Mouse (Mus musculus): ENCODE measurements at regions not wholly inside any gene's neighbourhood (a gene's known extent, or its start where the extent isn't known, plus 50 kb on each side); places are given as distances from the start of the nearest gene placed in this dataset.
A peak's percentile ranks its signal among the peaks of the same experiment; 100 is the strongest.

DNA sequence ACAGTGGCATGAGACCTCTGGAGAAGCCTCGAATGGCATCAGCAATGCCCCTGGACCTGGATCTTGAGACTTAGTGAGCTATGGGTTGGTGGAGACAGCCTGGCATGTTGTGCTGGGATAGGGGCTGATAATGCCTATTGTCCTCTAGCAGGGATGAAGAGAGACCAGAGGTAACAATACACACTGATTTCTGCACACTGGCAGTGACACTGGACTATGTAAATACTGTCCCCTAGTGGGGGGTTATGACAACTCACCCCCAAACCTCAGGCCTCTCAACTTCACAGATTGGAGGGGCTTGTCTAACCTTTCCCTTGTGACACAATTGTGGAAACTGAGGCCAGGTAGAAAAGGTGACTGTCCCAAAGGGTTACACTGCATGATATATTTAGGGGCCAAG is 94.9 kb upstream of the Tmc3 start:
- DNase-seq: peak; percentile 9

DNA sequence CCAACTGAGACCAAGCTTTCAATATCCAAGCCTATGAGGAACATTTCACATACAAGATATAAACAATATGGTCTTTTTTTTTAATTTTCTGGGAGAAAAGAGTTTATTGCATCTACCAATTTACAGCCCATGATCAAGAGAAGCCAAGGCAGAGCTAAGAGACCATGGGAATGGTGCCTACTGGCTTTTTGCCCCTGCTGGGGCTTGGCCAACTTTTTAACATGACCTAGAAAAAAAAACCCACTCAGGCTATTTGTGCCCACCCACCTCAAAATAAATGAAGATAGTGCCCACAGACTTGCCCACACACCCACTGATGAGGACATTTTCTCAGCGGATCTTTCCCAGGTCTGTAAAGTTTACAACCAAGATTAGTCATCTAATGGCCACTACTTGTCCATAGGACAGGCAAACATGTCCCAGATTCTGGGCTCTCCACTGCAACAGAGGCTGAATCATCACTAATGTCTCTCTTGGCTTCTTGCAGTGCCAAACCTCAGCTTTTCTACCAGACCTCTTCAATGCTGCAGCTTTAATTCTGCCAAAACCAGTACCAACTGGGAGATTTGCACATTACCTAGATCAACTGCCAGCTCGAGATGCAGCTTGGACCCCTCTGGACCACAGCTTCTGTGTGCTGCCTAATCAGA is 79.6 kb upstream of the Tmc3 start:
- DNase-seq: no peak

DNA sequence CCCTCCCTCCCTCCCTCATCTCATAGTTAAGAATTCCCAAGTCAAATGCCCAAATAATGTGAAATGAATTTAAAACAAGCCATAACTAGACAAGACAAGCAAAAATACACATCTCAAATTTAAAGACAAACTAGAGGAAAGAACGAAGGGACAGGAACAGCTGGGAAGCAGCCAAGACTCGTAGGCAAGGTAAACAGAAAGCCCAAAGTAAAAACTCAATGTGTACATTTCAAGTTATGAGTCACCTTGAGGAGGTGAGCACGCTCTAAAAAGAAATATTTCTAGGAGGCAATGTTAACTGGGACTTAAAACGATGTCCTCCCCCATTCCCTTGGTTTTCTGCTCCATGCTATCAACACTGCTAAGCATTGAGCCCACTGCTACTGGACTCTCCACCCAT is 68.4 kb upstream of the Tmc3 start:
- no peak for DNase-seq

DNA sequence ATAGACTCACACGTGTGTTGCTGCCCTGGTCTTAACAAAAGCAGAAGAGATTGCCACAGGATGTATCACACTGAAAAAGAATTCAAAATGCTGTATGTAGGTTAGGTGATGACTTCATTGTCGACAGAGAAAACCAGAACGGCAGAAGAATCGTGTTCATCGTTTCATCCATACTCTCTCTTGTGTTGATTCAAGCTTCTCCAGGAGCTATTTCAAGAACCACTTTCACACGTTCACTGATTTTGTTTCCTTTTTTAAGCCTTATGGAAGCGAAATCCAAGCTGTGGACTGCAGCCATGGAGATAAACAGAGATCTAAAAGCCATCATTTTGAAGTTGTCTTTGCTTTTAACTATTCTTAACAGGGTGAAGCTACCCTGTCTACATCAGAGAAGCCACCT is 63.2 kb upstream of the Tmc3 start:
- DNase-seq: no peak

All from thymus, postnatal 4 days (tissue).